Mouse (Mus musculus) heart, adult 11 months (tissue): Measurements from ENCODE around the gene Apod.

Experiments
- DNase-seq: peaks from one replicate; pipeline ENCODE4 v3.0.0; 2022

Apod gene

GRCm38 (mm10) chr16:31278581-31278980, 36.0 kb downstream of the Apod start:
- DNase-seq, result peak; percentile 93

- peak; percentile 98 for DNase-seq
Measured at GRCm38 (mm10) chr16:31278081-31278480, 36.5 kb downstream of the Apod start.

GRCm38 (mm10) chr16:31276962-31277361, 37.6 kb downstream of the Apod start:
- DNase-seq, result no peak

GRCm38 (mm10) chr16:31276539-31276938, 38.1 kb downstream of the Apod start:
- peak; percentile 100 for DNase-seq

GRCm38 (mm10) chr16:31274674-31275460, 39.7 kb downstream of the Apod start, which contains the start of gene Ppp1r2:
TSS of gene Ppp1r2 (minus strand) at chr16:31275277.
- DNase-seq, result peak; percentile 99

- peak; percentile 61 for DNase-seq
Measured at GRCm38 (mm10) chr16:31274084-31274483, 40.5 kb downstream of the Apod start.

- peak; percentile 44 for DNase-seq
Measured at GRCm38 (mm10) chr16:31266692-31267091, 47.9 kb downstream of the Apod start.

GRCm38 (mm10) chr16:31256151-31256550, 58.5 kb downstream of the Apod start:
- no peak for DNase-seq

- DNase-seq, result no peak
Measured at GRCm38 (mm10) chr16:31255685-31256084, 58.9 kb downstream of the Apod start.

- DNase-seq, result peak; percentile 80
Measured at GRCm38 (mm10) chr16:31249401-31249800, 65.2 kb downstream of the Apod start.

GRCm38 (mm10) chr16:31248717-31249116, 65.9 kb downstream of the Apod start:
- DNase-seq, result peak; percentile 65

- DNase-seq, result peak; percentile 66
Measured at GRCm38 (mm10) chr16:31247442-31247841, 67.2 kb downstream of the Apod start.
